Mouse (Mus musculus) ES-Bruce4 (cell line): ENCODE data around the gene Ptprd. TPM values are rescaled to one million over a fixed set of nuclear protein-coding genes. Genes with fewer than 3 reads are reported as not detected.
A peak's percentile ranks its signal among the peaks of the same experiment; 100 is the strongest.

Source experiments
- H3K27ac ChIP-seq: 2 replicates; pipeline ENCODE4 v1.5.1; 2012; ENCODE audit warnings: low read length, inconsistent platforms; ENCODE audit not compliant: insufficient read depth
- H3K27me3 ChIP-seq: 2 replicates; pipeline ENCODE4 v1.6.1; 2012; ENCODE audit warnings: mild to moderate bottlenecking, low read length, inconsistent platforms; ENCODE audit not compliant: control insufficient read depth, poor library complexity, insufficient read depth, severe bottlenecking
- H3K36me3 ChIP-seq: 2 replicates; pipeline ENCODE4 v1.6.1; 2012; ENCODE audit warnings: inconsistent platforms, mild to moderate bottlenecking, low read length, moderate library complexity; ENCODE audit not compliant: control insufficient read depth, poor library complexity, insufficient read depth, severe bottlenecking
- H3K4me1 ChIP-seq: one replicate; pipeline ENCODE4 v1.8.1; 2011; ENCODE audit warnings: low read length; ENCODE audit not compliant: control insufficient read depth, insufficient read depth
- H3K4me3 ChIP-seq: 2 replicates; pipeline ENCODE4 v1.5.1; 2011; ENCODE audit warnings: low read depth, mild to moderate bottlenecking, low read length
- H3K9ac ChIP-seq: 2 replicates; pipeline ENCODE4 v1.6.1; 2012; ENCODE audit warnings: low read depth, mild to moderate bottlenecking, inconsistent platforms; ENCODE audit not compliant: poor library complexity, severe bottlenecking
- H3K9me3 ChIP-seq: replicated peaks from 2 replicates; pipeline ENCODE4 v1.6.1; 2012; ENCODE audit warnings: mild to moderate bottlenecking, low read length, inconsistent platforms; ENCODE audit not compliant: control insufficient read depth, poor library complexity, insufficient read depth, severe bottlenecking
- CTCF ChIP-seq: IDR thresholded peaks from one replicate; pipeline ENCODE4 v1.8.1; 2011; ENCODE audit warnings: low read depth, low read length
- EP300 ChIP-seq: IDR thresholded peaks from 2 replicates; pipeline ENCODE4 v1.6.1; 2011; ENCODE audit warnings: low read depth, low read length; ENCODE audit not compliant: insufficient read depth
- POLR2A ChIP-seq: IDR thresholded peaks from one replicate; pipeline ENCODE4 v1.8.1; 2011; ENCODE audit warnings: low read length; ENCODE audit not compliant: insufficient read depth
- polyA plus RNA-seq: library from polyadenylated mRNA; stranded (reverse); fragments of >200 nt; gene quantifications from 2 replicates; pipeline ENCODE4 v1.2.4, GENCODE M21; 2011; ENCODE audit warnings: low read depth; ENCODE audit not compliant: missing spikeins, insufficient read depth, insufficient read length

Gene Ptprd
- polyA plus RNA-seq, 1 experiment = 2.8 TPM

DNA sequence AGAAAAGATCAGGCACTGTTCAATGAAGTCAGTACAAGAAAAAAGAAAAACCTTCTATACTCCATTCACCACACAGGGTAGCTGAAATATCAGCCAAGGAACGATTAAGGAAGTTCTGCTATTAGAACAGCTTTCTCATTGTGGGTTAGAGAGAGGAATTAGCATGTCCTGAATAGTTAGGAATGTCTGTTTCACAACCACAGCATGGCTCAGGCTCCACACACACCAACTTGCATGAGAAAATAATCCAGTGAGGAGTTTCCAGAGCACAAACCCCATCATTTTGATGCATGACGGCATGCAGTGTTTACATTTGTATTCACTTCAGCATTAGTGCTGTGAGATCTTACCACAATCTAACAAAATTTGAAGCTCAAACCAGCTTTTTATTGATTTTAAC, 895.1 kb downstream of the Ptprd start:
- no peak overlapping the region for H3K9ac ChIP-seq
- H3K4me3 ChIP-seq = no peak overlapping the region
- no peaks in the 10 kb centered on the region for H3K4me1 ChIP-seq
- H3K27me3 ChIP-seq = no peaks in the 10 kb centered on the region
- TF ChIP-seq EP300 = no peak
- no peak for TF ChIP-seq CTCF
- TF ChIP-seq POLR2A = no peak
- H3K27ac ChIP-seq = no peak overlapping the region
- H3K36me3 ChIP-seq = no peaks in the 10 kb centered on the region
- no peaks in the 10 kb centered on the region for H3K9me3 ChIP-seq

- Histone ChIP-seq H3K9me3 (no peaks in the 10 kb centered on the region), H3K27ac (no peak overlapping the region; the same call in 1 of the 2 replicates), H3K36me3 (no peaks in the 10 kb centered on the region), H3K27me3 (no peaks in the 10 kb centered on the region; the same call in 1 of the 2 replicates), H3K4me3 (no peak overlapping the region), H3K4me1 (peaks cover 5% of the 10 kb centered on the region), H3K9ac (no peak overlapping the region)
- TF ChIP-seq EP300 = peak; percentile 78
- TF ChIP-seq POLR2A = no peak
- TF ChIP-seq CTCF = no peak
Observed at GRCm38 (mm10) chr4:77310127-77310788, 901.5 kb downstream of the Ptprd start.

DNA sequence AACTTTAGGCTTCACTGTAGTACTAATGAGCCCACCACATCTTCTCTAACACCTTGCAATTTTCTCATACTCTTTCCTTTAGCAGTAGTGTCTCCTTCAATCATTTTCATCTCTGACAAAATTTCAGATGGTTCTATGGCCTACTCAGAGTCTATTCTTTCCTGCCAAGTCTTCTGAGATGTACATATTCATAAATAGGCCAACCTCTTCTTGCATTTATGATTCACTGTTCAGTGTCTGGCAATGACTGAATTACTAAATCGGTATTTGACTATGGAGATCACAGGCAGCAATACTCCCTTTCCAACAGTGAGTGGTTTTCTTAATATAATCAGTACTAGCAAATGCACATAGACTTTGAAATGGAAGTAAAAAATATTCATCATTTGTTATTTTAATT, 928.3 kb downstream of the Ptprd start:
- no peaks in the 10 kb centered on the region for H3K27me3 ChIP-seq
- no peak overlapping the region for H3K9ac ChIP-seq
- H3K4me3 ChIP-seq = no peak overlapping the region
- H3K27ac ChIP-seq = no peak overlapping the region
- no peaks in the 10 kb centered on the region for H3K4me1 ChIP-seq
- no peaks in the 10 kb centered on the region for H3K36me3 ChIP-seq
- TF ChIP-seq EP300 (no peak), CTCF (no peak), POLR2A (no peak)
- no peaks in the 10 kb centered on the region for H3K9me3 ChIP-seq

- Histone ChIP-seq H3K4me1 (no peaks in the 10 kb centered on the region), H3K9ac (no peak overlapping the region), H3K36me3 (no peaks in the 10 kb centered on the region), H3K27me3 (no peaks in the 10 kb centered on the region), H3K4me3 (no peak overlapping the region), H3K27ac (no peak overlapping the region), H3K9me3 (no peaks in the 10 kb centered on the region)
- TF ChIP-seq POLR2A (no peak), CTCF (no peak), EP300 (no peak)
Observed at GRCm38 (mm10) chr4:77277913-77278312, 933.8 kb downstream of the Ptprd start.

DNA sequence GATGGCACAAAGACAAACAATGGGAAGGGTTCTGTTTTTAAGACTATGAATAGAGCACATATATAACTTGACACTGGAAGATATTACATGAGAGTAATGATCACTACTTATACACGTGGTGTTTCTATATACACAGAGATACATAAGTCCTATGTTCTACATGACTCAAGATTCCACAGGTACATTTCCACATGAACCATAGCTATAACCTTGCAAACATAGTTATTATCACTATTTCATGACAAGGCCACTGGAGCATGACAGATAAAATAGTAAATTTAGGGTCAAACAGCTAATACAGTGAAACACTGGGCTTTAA, 951.8 kb downstream of the Ptprd start:
- no peaks in the 10 kb centered on the region for H3K36me3 ChIP-seq
- no peak overlapping the region for H3K9ac ChIP-seq
- H3K9me3 ChIP-seq = no peaks in the 10 kb centered on the region
- no peaks in the 10 kb centered on the region for H3K4me1 ChIP-seq
- H3K27ac ChIP-seq = no peak overlapping the region
- H3K4me3 ChIP-seq = no peak overlapping the region
- TF ChIP-seq POLR2A = no peak
- TF ChIP-seq EP300 = no peak
- TF ChIP-seq CTCF = no peak
- no peaks in the 10 kb centered on the region for H3K27me3 ChIP-seq

GRCm38 (mm10) chr4:77259250-77259971, 952.4 kb downstream of the Ptprd start:
- Histone ChIP-seq H3K27ac (no peak overlapping the region), H3K4me1 (no peaks in the 10 kb centered on the region), H3K9me3 (no peaks in the 10 kb centered on the region), H3K36me3 (no peaks in the 10 kb centered on the region), H3K4me3 (no peak overlapping the region), H3K27me3 (no peaks in the 10 kb centered on the region), H3K9ac (no peak overlapping the region)
- TF ChIP-seq POLR2A (no peak), CTCF (no peak), EP300 (no peak)
